Mouse (Mus musculus): ENCODE measurements around the gene Ston1.
A peak's percentile ranks its signal among the peaks of the same experiment; 100 is the strongest.

Ston1 gene

DNA sequence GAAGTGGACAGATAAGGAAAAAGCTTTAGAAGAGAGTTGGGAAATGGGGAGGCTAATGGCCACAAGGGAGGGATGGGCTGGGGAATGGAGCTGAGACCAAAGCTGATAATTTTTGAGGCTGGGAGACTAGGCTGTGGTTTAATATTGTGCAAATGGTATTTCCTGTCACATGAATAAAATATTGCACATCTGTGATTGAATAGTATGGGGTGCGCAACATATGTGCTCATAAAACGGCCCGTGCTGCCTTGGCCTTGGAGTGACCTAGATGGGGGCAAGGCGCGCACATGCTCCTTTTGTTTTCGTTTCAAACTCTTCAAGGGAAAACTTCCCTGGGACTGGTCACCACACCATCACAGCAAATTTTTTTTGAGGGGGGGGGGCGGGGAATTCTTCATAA, 28.4 kb downstream of the Ston1 start:
- DNase-seq (ENCODE audit: low read depth, low spot score), result no peak

DNA sequence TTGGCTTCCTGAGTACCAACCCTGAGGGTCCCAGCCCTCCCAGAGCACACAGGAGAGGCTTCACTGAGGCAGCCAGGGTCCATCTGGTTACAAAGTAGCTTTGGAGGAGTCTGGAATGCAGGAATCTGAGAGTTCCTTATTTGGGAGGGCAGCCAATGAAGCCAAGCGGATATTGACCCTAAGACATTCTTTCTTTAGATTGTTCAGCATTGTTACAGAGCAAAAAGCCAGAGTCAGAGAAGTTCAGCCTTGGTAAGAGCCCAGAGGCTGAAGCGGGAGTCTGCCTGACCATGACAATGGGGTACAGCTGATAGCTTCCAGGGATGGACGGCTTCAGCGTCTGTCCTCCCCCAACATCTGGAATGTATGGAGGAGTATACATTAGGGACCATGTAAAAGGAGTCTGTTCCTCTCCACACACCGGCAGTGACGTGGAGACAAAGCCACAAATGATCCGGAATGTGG, 28.9 kb downstream of the Ston1 start:
- DNase-seq (ENCODE audit: low read depth, low spot score), result no peak

DNA sequence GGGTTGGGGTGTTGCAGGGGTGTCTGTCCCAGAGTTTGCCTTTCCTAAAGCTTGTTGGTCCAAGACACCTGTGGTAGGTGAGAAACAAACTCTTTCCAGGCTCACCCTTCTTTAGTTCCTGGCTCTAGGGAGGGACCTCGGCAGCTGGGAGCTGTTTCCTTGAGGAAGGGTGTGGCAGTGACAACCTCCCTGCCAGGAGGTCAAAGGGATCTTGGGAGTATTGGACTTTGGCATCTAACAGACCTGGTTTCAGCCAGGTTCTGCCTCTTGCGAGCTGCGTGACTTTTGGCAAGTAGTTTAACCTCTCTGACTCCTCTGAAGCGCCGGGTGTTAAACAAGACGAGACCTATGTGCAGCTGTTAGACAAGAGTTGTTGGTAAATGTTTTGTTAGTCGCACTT, 29.7 kb downstream of the Ston1 start:
- DNase-seq (ENCODE audit: low read depth, low spot score), result no peak

DNA sequence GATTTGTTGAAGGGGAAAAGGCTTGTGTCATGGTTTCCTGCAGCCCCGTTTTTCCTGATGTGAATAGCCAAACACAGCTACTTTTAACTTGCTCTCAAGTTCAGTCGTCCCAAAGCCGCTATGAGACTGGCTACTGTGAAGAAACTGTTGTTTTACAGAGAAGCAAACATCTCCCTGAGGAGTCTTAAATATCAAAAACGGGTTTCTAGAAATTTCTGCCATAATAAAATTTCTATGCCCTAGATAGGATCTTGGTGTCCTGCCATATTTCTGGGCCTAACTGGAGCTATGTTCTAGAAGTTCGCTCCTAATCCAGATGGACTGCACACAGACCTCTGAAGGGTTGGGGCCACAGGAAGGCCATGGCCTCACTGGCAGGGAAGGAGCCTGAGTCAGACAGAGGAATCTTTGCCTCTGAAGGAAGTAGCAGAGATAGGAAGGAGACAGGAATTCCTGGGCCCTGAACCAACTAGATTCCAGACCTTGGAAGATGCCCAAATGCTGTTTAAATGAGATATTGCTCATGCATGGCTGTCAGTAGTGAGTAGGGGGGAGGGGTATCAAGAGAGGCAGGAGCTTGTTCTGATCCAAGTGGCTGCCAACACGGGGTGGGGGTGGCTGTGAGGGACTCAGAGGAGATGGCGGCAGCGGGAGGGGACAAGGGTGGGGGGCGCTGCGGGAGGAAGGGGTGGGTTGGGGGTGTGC, 31.3 kb downstream of the Ston1 start:
- no peak for DNase-seq (ENCODE audit: low read depth, low spot score)

DNA sequence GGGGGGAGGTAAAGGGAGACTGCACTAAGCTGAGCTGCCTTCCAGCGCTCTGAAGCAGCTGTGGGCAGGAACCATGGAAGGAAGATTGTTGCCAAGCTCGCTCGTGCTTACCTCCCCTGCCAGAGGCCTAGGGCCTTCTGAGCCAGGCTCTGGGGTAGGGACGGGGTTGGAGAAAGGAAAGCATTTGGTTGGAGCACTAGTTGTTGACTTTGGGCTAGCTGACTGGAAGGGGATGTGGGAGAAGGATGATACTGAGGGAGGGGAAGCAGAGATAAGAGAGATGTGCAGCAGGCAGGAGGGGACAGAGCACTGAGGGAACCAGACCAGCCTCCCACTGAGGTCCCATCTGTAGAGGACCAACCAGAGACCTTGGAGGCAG, 31.9 kb downstream of the Ston1 start:
- DNase-seq (ENCODE audit: low read depth, low spot score), result no peak

DNA sequence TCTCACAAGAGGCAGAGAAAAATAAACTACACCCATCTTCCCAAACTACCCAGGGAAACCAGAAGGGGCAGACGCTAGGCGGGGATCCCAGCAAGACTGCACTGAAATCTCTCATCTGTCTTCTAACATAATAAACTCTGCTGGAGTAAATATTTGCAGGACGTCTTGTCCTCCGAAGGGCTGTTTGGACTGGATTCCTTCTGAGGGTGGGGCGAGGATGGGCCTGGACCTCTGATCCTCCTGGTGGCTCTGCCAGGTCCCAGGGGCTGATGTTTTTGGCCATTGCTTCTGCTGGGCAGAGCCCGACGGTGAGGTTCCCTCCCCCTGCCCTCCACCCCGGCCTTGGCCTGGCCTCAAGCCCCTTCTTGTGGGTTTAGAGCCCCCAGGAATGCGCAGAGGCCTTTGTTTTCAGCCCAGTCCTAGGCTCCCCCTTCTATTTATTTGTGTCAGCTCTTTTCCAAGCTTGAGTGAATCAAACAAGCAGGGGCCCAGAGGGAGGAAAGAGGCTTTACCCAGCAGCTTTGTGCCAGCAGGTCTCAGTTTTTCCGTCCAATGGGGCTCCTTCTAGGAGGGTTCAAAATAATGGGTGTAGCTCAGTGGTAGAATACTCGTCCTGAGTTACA, 32.6 kb downstream of the Ston1 start:
- no peak for DNase-seq (ENCODE audit: low read depth, low spot score)

DNA sequence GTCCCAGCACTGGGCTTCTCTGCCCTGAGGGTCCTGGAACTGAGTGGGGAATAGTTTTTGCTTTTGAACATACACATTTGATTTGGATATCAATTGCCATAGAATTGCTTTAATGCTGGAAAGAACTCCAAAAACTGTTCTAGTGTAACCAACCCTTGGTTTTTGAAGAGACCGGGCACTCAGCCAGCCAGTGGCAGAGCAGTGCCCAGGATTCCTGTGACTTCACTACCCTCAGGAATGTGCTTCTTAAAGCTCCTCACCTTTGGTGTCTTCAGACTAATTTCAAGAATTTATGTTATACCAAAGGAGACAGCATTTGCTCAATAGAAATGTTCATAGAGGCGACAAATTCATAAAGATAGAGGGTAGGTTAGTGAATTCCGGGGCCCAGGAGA, 33.1 kb downstream of the Ston1 start:
- DNase-seq (ENCODE audit: low read depth, low spot score), result no peak

DNA sequence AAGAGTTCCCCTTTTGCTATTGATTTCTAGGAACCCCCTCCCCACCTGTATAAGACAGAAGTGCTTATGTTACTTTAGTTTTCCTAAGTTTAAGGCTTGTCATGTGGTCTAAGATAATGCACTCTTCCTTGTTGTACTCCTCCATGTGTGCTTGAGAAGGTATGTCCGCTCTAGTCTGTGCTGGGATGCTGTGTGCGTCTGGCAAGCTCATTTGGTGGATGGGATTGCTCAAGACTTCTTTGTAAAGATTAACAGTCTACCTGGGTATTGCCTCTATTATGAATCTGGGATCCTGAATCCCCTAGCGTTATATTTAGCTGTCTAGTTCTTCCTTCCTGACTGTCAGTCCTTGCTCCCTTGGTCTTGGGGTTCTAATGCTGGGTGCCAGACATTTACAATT, 35.1 kb downstream of the Ston1 start:
- no peak for DNase-seq (ENCODE audit: low read depth, low spot score)

DNA sequence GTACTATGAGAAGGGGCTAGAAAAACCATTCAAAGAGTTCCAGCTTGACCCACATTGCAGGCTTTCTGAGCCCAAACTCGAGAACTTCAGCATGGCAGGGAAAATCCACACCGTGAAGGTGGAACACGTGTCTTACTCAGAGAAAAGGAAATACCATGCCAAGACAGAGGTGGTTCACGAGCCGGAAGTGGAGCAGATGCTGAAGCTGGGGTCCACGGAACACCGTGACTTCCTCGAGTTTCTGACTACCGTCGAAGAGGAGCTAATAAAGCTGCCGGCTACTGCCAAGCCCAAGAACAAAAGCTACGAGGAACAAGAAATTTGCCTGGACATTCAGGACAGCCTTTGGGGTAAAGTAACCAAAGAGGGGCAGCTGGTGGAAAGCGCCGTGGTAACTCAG, 38.6 kb downstream of the Ston1 start:
- DNase-seq (ENCODE audit: low read depth, low spot score), result no peak

DNA sequence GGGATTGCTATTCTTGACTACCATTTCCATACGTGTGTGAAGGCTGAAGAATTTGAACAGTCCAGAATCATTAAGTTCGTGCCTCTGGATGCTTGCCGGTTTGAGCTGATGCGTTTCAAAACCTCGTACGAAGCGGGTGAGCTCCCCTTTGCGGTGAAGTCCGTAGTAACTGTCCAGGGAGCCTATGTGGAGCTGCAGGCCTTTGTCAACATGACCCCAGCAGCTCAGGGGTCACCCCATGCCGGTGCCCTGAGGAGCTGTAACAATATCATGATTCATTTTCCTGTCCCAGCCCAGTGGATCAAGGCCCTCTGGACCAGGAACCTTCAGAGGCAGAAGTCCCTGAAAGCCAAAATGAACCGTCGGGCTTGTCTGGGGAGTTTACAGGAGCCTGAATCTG, 39.1 kb downstream of the Ston1 start:
- no peak for DNase-seq (ENCODE audit: low read depth, low spot score)

DNA sequence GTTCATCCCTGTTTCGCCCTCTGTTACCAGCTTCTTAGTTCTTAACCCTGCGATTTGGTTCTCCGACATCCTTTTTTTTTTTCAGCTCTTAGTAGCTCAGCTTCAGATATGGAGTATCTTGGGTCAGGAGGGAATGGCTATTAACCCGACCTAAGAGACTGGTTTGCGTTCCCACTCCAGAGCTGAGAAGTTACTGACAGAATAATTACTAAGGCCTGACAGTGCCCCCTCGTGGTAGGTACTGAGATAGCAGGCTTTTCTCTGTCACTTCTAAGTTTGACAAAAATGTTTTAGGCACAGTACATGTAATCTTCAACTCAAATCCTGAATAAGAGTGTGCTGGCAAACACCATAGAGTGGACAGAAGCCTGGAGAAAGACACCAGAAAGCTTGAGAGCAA, 43.5 kb downstream of the Ston1 start:
- peak; percentile 78 for DNase-seq (ENCODE audit: low read depth, low spot score)

DNA sequence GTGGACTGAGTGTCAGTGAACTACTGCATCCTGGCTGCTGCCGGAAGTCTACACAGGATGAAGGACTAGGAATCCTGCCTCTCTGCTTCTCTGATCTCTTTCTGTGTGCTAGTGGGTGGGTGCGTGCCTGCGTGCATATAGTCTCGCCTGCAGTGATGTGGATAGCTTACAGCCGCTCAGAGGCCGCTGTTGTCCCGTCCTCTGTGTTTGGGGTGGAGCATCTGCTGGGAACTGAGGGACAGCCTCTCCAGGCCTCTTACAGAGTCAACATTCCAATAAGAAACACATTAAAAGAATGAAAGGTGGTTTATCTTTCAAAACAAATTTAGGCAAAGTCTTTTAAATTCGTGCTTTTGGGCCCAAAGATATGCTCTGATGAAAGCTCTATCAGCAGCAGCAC, 44.4 kb downstream of the Ston1 start:
- DNase-seq (ENCODE audit: low read depth, low spot score), result no peak

DNA sequence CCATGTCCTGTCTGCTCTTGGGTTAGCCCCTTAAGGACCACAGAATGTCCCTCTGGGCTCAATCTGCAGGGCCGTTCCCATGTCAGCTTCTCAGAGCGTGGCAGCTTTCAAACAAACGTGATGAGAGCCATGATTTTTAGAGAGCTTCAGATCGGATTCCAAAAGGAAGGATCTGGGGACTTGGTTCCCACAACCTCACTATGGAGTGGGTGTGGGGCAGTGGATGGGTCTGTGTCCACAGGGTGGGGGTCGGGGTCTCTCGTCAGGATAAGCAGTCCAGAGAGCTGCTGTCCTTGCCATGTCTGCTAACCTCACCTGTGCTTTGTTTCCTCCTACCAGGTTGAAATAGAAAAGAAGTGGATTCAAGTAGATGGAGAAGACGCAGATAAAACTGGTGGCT, 47.4 kb downstream of the Ston1 start:
- no peak for DNase-seq (ENCODE audit: low read depth, low spot score)

DNA sequence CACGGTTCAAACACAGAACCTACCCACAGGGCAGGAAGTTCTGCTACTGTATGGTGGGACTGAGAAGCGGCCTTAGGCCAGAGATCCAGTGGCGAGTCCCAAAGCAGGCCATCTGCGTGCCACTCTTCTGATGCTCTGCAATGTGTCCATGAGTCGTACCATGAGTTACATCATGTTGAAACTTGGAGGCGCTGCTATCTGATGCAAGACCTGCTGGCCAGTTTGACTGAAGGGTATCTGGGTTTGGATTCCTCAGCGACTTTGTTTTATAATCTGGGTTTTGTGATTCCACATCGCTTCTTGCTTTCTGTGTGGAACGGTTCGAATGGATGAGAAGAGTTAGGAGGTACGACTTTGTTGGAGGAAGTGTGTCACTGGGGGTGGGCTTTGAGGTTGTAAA, 47.8 kb downstream of the Ston1 start:
- no peak for DNase-seq (ENCODE audit: low read depth, low spot score)

DNA sequence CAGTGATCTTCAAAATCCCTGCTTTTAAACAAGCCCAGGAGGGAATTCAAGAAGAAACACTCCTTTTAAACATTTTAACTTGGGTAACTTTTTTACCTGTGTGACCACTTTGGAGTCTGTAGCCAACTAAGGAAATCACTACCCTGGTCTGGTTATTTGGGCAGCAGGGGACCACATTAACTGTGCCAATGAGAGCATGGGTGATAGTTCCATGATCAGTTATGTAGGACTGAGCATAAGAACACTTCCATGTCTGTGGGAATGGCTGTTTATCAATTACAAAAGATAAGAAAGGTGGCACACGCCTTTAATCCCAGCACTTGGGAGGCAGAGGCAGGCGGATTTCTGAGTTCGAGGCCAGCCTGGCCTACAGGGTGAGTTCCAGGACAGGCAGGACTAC, 49.7 kb downstream of the Ston1 start:
- no peak for DNase-seq (ENCODE audit: low read depth, low spot score)

DNA sequence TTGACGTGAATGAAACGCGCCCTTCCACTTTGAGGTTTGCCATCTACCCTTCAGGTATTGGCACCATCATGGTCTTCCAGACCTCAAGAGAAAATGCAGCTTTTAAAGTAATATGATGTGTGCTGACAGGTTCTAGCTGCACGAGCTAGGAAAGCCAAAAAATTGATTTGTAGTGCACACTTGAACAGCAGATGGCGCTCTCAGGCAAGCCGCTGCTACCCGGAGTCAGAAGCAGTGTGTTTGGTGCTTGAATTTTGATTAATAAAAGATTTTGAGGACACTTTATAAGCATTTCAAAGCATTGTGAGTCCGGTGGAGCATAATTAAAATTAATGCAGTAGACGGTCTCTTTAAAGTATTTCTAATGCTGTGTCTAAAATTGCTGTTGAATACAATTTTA, 54.5 kb downstream of the Ston1 start:
- peak; percentile 81 for DNase-seq (ENCODE audit: low read depth, low spot score)

DNA sequence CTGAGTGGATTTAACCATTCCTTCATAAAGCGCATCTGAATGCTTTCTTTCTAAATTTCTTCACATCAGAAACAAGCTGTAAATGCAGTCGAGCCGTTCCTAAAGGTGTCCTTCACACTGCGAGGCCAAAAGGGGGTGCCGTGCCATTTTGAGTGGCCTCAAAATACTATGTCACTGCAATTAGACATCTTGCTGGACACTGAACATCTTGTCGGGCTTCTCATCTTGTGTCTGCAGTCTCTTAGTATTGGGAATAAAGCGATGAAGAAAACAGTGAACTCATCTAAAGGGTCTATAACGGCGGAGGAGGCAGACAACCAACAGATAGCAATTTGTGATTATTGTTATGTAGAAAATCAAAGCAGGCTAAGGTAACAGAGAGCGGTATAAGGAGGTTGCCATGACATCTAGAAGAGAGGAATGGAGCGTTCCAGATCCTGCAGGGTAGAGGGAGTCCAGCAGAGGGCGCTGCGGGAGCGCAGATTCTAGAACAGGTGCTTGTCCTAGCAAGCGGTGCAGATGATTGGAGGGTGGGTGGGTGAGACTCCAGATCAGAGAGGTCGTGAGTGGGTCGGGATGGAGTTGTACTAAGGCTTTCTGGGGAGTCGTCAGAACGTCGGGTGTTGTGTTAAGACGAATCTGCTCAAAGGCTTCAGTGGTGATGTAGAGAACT, 55.4 kb downstream of the Ston1 start:
- peak; percentile 84 for DNase-seq (ENCODE audit: low read depth, low spot score)

DNA sequence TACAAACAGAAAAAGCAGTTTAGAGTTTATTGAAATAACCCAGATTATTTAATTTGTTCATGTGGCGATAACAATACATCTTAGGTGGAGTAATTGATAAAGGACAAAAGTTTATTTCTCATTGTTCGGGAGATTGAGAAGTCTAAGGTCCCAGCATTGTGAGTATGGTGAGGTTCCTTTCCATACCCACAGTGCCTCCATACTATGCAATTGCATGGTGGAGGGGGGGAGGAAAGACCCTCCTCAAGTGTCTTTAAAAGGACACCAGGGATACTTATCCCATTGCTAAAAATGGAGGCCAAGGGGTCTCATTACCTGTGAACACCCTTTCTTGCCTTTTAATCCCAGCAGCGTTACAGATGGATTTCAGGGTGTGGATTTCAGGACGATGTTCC, 55.9 kb downstream of the Ston1 start:
- DNase-seq (ENCODE audit: low read depth, low spot score), result no peak

DNA sequence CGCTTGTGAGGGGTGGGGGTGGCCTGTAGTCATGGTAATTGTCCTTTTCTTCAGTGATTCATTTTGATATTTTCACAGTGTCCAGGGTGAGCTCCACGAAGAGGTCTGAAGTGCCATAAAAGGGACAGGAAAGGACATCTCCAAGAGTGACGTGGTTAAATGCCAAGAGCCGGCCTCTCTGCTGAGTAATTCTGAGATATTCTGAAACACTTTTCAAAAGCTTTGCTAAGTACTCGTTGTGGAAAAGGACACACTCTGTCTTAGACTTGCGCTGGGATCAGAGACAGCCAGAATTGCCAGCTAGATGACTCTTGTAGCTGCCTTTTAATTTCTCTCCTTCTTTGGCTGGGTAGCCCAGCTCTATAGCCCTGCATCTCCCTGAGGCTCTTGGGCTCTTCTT, 61.0 kb downstream of the Ston1 start:
- no peak for DNase-seq (ENCODE audit: low read depth, low spot score)

DNA sequence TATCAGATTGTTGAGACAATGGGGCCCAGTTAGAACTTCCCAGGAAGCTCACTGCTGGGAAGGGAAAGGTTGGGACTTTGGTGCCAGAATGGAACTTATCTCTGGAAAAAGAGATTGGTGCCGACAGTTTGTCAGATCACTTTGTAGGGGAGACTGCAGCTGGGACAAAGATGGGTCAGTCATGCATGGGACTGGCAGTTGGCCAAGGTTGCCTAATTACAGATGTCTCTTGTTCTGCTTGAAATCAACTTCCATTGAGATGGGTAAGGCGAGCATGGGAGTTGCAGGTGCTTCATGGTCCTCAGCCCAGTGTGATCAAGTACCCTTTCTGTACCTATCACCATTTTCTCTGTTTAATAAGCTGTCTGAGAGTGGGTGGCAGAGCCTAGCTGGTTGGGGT, 68.6 kb downstream of the Ston1 start:
- no peak for DNase-seq (ENCODE audit: low read depth, low spot score)

DNA sequence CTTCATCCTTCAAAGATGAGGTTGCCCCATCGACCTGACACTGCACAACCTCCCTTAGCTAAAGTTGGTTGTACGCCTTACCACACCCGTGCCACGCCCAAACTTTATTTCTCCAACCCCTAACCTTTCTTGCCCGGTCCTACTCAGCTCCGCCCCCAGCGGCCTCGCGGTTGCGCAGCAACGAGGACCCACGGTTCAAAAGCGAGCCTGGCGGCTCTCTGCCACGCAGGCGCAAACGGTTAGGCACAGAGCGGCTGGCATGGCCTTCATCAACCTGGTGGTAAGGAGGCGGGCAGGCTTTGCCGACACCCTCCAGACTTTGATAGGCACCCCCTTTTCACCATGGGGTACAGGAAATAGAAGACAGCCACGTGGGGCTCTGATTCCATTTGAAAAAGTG, 71.0 kb downstream of the Ston1 start, which contains the start of gene Gtf2a1l:
Gene Gtf2a1l, plus strand, starts transcription at position 209 of the 400 bp plus-strand sequence.
- peak; percentile 63 for DNase-seq (ENCODE audit: low read depth, low spot score)

DNA sequence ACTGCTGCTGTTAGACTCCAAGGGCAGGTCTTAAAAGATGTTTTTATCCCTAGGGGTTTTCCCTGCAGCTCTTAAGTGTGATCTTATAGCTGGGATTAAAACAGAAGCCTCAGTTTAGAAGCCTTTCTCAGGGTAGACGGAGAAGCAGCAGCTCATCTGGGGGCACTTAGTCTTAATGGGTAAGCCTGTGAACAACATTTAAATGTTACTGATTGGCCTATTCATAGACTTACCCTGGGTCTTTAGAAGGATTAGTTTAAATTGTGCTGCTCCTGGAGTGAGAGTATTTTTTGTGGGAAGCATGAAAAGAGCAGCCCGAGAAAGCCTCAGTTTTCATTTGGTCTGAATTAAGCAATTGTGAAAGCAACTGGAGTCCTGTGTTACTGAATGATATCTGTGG, 72.4 kb downstream of the Ston1 start:
- no peak for DNase-seq (ENCODE audit: low read depth, low spot score)

DNA sequence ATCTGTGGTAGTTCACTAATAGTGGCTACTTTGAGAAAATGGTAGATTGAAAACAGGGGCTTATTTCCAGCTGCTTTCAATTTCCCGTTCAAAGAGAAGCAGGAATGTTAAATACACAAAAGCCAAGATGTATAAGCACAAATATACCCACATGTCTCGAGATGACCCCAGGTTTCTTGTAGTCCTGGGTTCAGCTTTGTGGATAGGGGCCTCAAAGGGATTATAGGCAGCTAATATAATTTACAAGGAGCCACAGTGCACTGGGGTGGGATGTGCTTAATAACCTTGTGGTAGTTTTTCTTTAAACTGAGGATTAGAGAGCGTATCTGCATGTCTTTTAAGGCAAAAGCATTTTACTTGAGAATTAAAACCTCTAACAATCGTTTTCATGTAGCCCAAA, 73.3 kb downstream of the Ston1 start:
- no peak for DNase-seq (ENCODE audit: low read depth, low spot score)
